Mouse (Mus musculus): ENCODE measurements at regions not wholly inside any gene's neighbourhood (a gene's known extent, or its start where the extent isn't known, plus 50 kb on each side); places are given as distances from the start of the nearest gene placed in this dataset.

GRCm38 (mm10) chr12:32525586-32525985 lies 147.1 kb downstream of the Ccdc71l start:
- no peak overlapping the region for H3K27ac ChIP-seq (ENCODE audit: low read length)
- H3K36me3 ChIP-seq (ENCODE audit: insufficient read depth, low read length), result no peaks in the 10 kb centered on the region
- no peaks in the 10 kb centered on the region for H3K27me3 ChIP-seq (replicated peaks; ENCODE audit: insufficient read depth, low read length)
- DNase-seq (ENCODE audit: low spot score) (no peak), ATAC-seq (no peak)
- H3K9ac ChIP-seq (replicated peaks; ENCODE audit: low read depth), result no peak overlapping the region
- TF ChIP-seq EP300 (IDR thresholded peaks at IDR 0.05) (no peak), CTCF (IDR thresholded peaks at IDR 0.05) (no peak)
- no peaks in the 10 kb centered on the region for H3K9me3 ChIP-seq (ENCODE audit: low read length)
- H3K4me2 ChIP-seq (replicated peaks; ENCODE audit: low read depth, low read length), result no peak overlapping the region
- WGBS, result 58% methylated on average over 1 of the region's 1 CpGs
- H3K4me1 ChIP-seq (ENCODE audit: insufficient read depth, low read depth, low read length), result no peaks in the 10 kb centered on the region
- no peak overlapping the region for H3K4me3 ChIP-seq (ENCODE audit: low read depth, low read length)

- DNase-seq (ENCODE audit: low spot score), result no peak
- H3K27ac ChIP-seq (ENCODE audit: low read length), result no peak overlapping the region
- H3K27me3 ChIP-seq (replicated peaks; ENCODE audit: insufficient read depth, low read length), result no peaks in the 10 kb centered on the region
- no peak overlapping the region for H3K4me2 ChIP-seq (replicated peaks; ENCODE audit: low read depth, low read length)
- WGBS, result 75% methylated on average over 3 of the region's 3 CpGs
- H3K4me3 ChIP-seq (ENCODE audit: low read depth, low read length), result no peak overlapping the region
- no peak for ATAC-seq
- no peak overlapping the region for H3K9ac ChIP-seq (replicated peaks; ENCODE audit: low read depth)
- no peaks in the 10 kb centered on the region for H3K9me3 ChIP-seq (ENCODE audit: low read length)
- no peaks in the 10 kb centered on the region for H3K36me3 ChIP-seq (ENCODE audit: insufficient read depth, low read length)
- TF ChIP-seq CTCF (IDR thresholded peaks at IDR 0.05), result no peak
- TF ChIP-seq EP300 (IDR thresholded peaks at IDR 0.05), result no peak
- H3K4me1 ChIP-seq (ENCODE audit: insufficient read depth, low read depth, low read length), result no peaks in the 10 kb centered on the region
Measured at GRCm38 (mm10) chr12:32531216-32531615, 152.7 kb downstream of the Ccdc71l start.

GRCm38 (mm10) chr12:32533641-32534040 lies 155.1 kb downstream of the Ccdc71l start:
- DNase-seq (ENCODE audit: low spot score) (peak; percentile 65), ATAC-seq (peak; percentile 62; the same call in 1 of the 2 replicates)
- Histone ChIP-seq H3K27ac (ENCODE audit: low read length) (no peak overlapping the region), H3K27me3 (replicated peaks; ENCODE audit: insufficient read depth, low read length) (no peaks in the 10 kb centered on the region), H3K4me3 (ENCODE audit: low read depth, low read length) (no peak overlapping the region), H3K9ac (replicated peaks; ENCODE audit: low read depth) (no peak overlapping the region), H3K4me1 (ENCODE audit: insufficient read depth, low read depth, low read length) (no peaks in the 10 kb centered on the region), H3K36me3 (ENCODE audit: insufficient read depth, low read length) (no peaks in the 10 kb centered on the region), H3K9me3 (ENCODE audit: low read length) (no peaks in the 10 kb centered on the region), H3K4me2 (replicated peaks; ENCODE audit: low read depth, low read length) (no peak overlapping the region)
- no peak for TF ChIP-seq EP300 (IDR thresholded peaks at IDR 0.05)
- no peak for TF ChIP-seq CTCF (IDR thresholded peaks at IDR 0.05)

GRCm38 (mm10) chr12:32545466-32545865 lies 167.0 kb downstream of the Ccdc71l start:
- Histone ChIP-seq H3K9me3 (ENCODE audit: low read length) (no peaks in the 10 kb centered on the region), H3K9ac (replicated peaks; ENCODE audit: low read depth) (no peak overlapping the region), H3K27ac (ENCODE audit: low read length) (no peak overlapping the region), H3K4me1 (ENCODE audit: insufficient read depth, low read depth, low read length) (no peaks in the 10 kb centered on the region), H3K4me2 (replicated peaks; ENCODE audit: low read depth, low read length) (no peak overlapping the region), H3K36me3 (ENCODE audit: insufficient read depth, low read length) (no peaks in the 10 kb centered on the region), H3K4me3 (ENCODE audit: low read depth, low read length) (no peak overlapping the region), H3K27me3 (replicated peaks; ENCODE audit: insufficient read depth, low read length) (no peaks in the 10 kb centered on the region)
- DNase-seq (ENCODE audit: low spot score) (no peak), ATAC-seq (no peak)
- TF ChIP-seq CTCF (IDR thresholded peaks at IDR 0.05) (no peak), EP300 (IDR thresholded peaks at IDR 0.05) (no peak)
- 76% methylated on average over 1 of the region's 1 CpGs for WGBS

- no peak for ATAC-seq
- no peak for TF ChIP-seq CTCF (IDR thresholded peaks at IDR 0.05)
- no peak for TF ChIP-seq EP300 (IDR thresholded peaks at IDR 0.05)
Measured at GRCm38 (mm10) chr12:32546356-32546755, 167.9 kb downstream of the Ccdc71l start.

GRCm38 (mm10) chr12:32553793-32554192 lies 175.3 kb downstream of the Ccdc71l start:
- H3K27ac ChIP-seq (ENCODE audit: low read length), result no peak overlapping the region
- no peaks in the 10 kb centered on the region for H3K27me3 ChIP-seq (replicated peaks; ENCODE audit: insufficient read depth, low read length)
- DNase-seq (ENCODE audit: low spot score), result no peak
- ATAC-seq, result no peak
- WGBS, result 84% methylated on average over 5 of the region's 5 CpGs
- H3K36me3 ChIP-seq (ENCODE audit: insufficient read depth, low read length), result no peaks in the 10 kb centered on the region
- no peak overlapping the region for H3K4me3 ChIP-seq (ENCODE audit: low read depth, low read length)
- H3K9me3 ChIP-seq (ENCODE audit: low read length), result no peaks in the 10 kb centered on the region
- no peak overlapping the region for H3K4me2 ChIP-seq (replicated peaks; ENCODE audit: low read depth, low read length)
- H3K4me1 ChIP-seq (ENCODE audit: insufficient read depth, low read depth, low read length), result no peaks in the 10 kb centered on the region
- TF ChIP-seq EP300 (IDR thresholded peaks at IDR 0.05) (no peak), CTCF (IDR thresholded peaks at IDR 0.05) (no peak)
- H3K9ac ChIP-seq (replicated peaks; ENCODE audit: low read depth), result no peak overlapping the region

More at GRCm38 (mm10) chr12:32546356-32546755, 167.9 kb downstream of the Ccdc71l start:
- no peak overlapping the region for H3K4me2 ChIP-seq (replicated peaks; ENCODE audit: low read depth, low read length)
- H3K27ac ChIP-seq (ENCODE audit: low read length), result no peak overlapping the region
- H3K9ac ChIP-seq (replicated peaks; ENCODE audit: low read depth), result no peak overlapping the region
- no peaks in the 10 kb centered on the region for H3K4me1 ChIP-seq (ENCODE audit: insufficient read depth, low read depth, low read length)
- no peaks in the 10 kb centered on the region for H3K36me3 ChIP-seq (ENCODE audit: insufficient read depth, low read length)
- no peaks in the 10 kb centered on the region for H3K27me3 ChIP-seq (replicated peaks; ENCODE audit: insufficient read depth, low read length)
- no peak for DNase-seq (ENCODE audit: low spot score)
- no peaks in the 10 kb centered on the region for H3K9me3 ChIP-seq (ENCODE audit: low read length)
- no peak overlapping the region for H3K4me3 ChIP-seq (ENCODE audit: low read depth, low read length)

GRCm38 (mm10) chr12:32567777-32568176 lies 189.3 kb downstream of the Ccdc71l start:
- no peak overlapping the region for H3K4me2 ChIP-seq (replicated peaks; ENCODE audit: low read depth, low read length)
- DNase-seq (ENCODE audit: low spot score) (no peak), ATAC-seq (no peak)
- no peaks in the 10 kb centered on the region for H3K27me3 ChIP-seq (replicated peaks; ENCODE audit: insufficient read depth, low read length)
- no peaks in the 10 kb centered on the region for H3K9me3 ChIP-seq (ENCODE audit: low read length)
- 66% methylated on average over 3 of the region's 3 CpGs for WGBS
- no peak overlapping the region for H3K9ac ChIP-seq (replicated peaks; ENCODE audit: low read depth)
- TF ChIP-seq EP300 (IDR thresholded peaks at IDR 0.05), result no peak
- TF ChIP-seq CTCF (IDR thresholded peaks at IDR 0.05), result no peak
- H3K4me3 ChIP-seq (ENCODE audit: low read depth, low read length), result no peak overlapping the region
- no peaks in the 10 kb centered on the region for H3K36me3 ChIP-seq (ENCODE audit: insufficient read depth, low read length)
- no peak overlapping the region for H3K27ac ChIP-seq (ENCODE audit: low read length)
- H3K4me1 ChIP-seq (ENCODE audit: insufficient read depth, low read depth, low read length), result no peaks in the 10 kb centered on the region
